8 mouse cellular contexts compared by ENCODE assay signal in genomic region chr16:43979328-43980109, GRCm38 (mm10). TPM values are rescaled to one million over a fixed set of nuclear protein-coding genes. Genes with fewer than 3 reads are reported as not detected.
DNase-seq lines count a peak whose midpoint lies in the region; ATAC-seq and TF ChIP-seq lines count a peak whose summit lies in the region.

Gene Zdhhc23, minus strand, starts transcription at chr16:43979791.

- H3K4me2 ChIP-seq in heart, embryonic 13.5 days: peak within 1 kb of the TSS; percentile 100
- H3K4me2 ChIP-seq in kidney, embryonic 16.5 days (replicated peaks; ENCODE audit: low read depth, low read length): peak within 1 kb of the TSS; percentile 100
- H3K4me2 ChIP-seq in liver, embryonic 16.5 days (ENCODE audit: low read depth, low read length): peak within 1 kb of the TSS; percentile 88
- H3K4me2 ChIP-seq in neural tube, embryonic 15.5 days: peak within 1 kb of the TSS; percentile 99

- 0 out of 2 replicates have a peak, but pooled peaks cover 3% of the 10 kb centered on the region for H3K4me1 ChIP-seq in heart, embryonic 13.5 days
- H3K4me1 ChIP-seq in kidney, embryonic 16.5 days (ENCODE audit: insufficient read depth, low read length): 0 out of 2 replicates have a peak, but pooled peaks cover 2% of the 10 kb centered on the region
- peaks cover 4% of the 10 kb centered on the region for H3K4me1 ChIP-seq in liver, embryonic 16.5 days (ENCODE audit: control insufficient read depth, low read depth, low read length)
- H3K4me1 ChIP-seq in neural tube, embryonic 15.5 days: peaks cover 9% of the 10 kb centered on the region; the same call in 1 of the 2 replicates

- WGBS in heart, embryonic 13.5 days: under 1% methylated on average over 82 of the region's 103 CpGs
- WGBS in kidney, embryonic 16.5 days: under 1% methylated on average over 69 of the region's 103 CpGs
- WGBS in liver, embryonic 16.5 days (ENCODE audit: insufficient replicate concordance): under 1% methylated on average over 88 of the region's 103 CpGs
- WGBS in neural tube, embryonic 15.5 days: under 1% methylated on average over 76 of the region's 103 CpGs

- H3K9ac ChIP-seq in heart, embryonic 13.5 days: peak within 1 kb of the TSS; percentile 82
- peak within 1 kb of the TSS; percentile 74 for H3K9ac ChIP-seq in kidney, embryonic 16.5 days (replicated peaks; ENCODE audit: low read length)
- H3K9ac ChIP-seq in liver, embryonic 16.5 days (ENCODE audit: low read depth, low read length): peak within 1 kb of the TSS; percentile 60
- H3K9ac ChIP-seq in neural tube, embryonic 15.5 days (replicated peaks): peak within 1 kb of the TSS; percentile 63

- no peaks in the 10 kb centered on the region for H3K36me3 ChIP-seq in heart, embryonic 13.5 days
- H3K36me3 ChIP-seq in kidney, embryonic 16.5 days (ENCODE audit: insufficient read depth, low read length): no peaks in the 10 kb centered on the region
- H3K36me3 ChIP-seq in liver, embryonic 16.5 days (ENCODE audit: control insufficient read depth, insufficient read depth): no peaks in the 10 kb centered on the region
- no peaks in the 10 kb centered on the region for H3K36me3 ChIP-seq in neural tube, embryonic 15.5 days

- no peaks in the 10 kb centered on the region for H3K9me3 ChIP-seq in heart, embryonic 13.5 days
- no peaks in the 10 kb centered on the region for H3K9me3 ChIP-seq in kidney, embryonic 16.5 days (ENCODE audit: low read length)
- H3K9me3 ChIP-seq in liver, embryonic 16.5 days (replicated peaks; ENCODE audit: control insufficient read depth, low read length): no peaks in the 10 kb centered on the region
- H3K9me3 ChIP-seq in neural tube, embryonic 15.5 days (replicated peaks): no peaks in the 10 kb centered on the region

- H3K27ac ChIP-seq in layer of hippocampus, adult 2 months: peak within 1 kb of the TSS; percentile 94
- H3K27ac ChIP-seq in heart, embryonic 13.5 days (replicated peaks): no peak within 1 kb of the TSS
- H3K27ac ChIP-seq in kidney, embryonic 16.5 days (ENCODE audit: low read length): no peak within 1 kb of the TSS
- H3K27ac ChIP-seq in liver, embryonic 16.5 days (ENCODE audit: low read length): no peak within 1 kb of the TSS
- H3K27ac ChIP-seq in neural tube, embryonic 15.5 days (replicated peaks): no peak within 1 kb of the TSS

- H3K4me3 ChIP-seq in layer of hippocampus, adult 2 months: peak within 1 kb of the TSS; percentile 78
- peak within 1 kb of the TSS; percentile 84 for H3K4me3 ChIP-seq in heart, embryonic 13.5 days
- peak within 1 kb of the TSS; percentile 77 for H3K4me3 ChIP-seq in kidney, embryonic 16.5 days (ENCODE audit: low read length)
- H3K4me3 ChIP-seq in liver, embryonic 16.5 days (ENCODE audit: low read depth, low read length): peak within 1 kb of the TSS; percentile 69
- H3K4me3 ChIP-seq in neural tube, embryonic 15.5 days (replicated peaks): peak within 1 kb of the TSS; percentile 75

- H3K27me3 ChIP-seq in heart, embryonic 13.5 days (replicated peaks): peaks cover 33% of the 10 kb centered on the region
- peaks cover 4% of the 10 kb centered on the region; the same call in 1 of the 2 replicates for H3K27me3 ChIP-seq in kidney, embryonic 16.5 days (ENCODE audit: insufficient read depth, low read length)
- H3K27me3 ChIP-seq in liver, embryonic 16.5 days (ENCODE audit: control insufficient read depth, insufficient read depth, low read depth, low read length): peaks cover 14% of the 10 kb centered on the region
- H3K27me3 ChIP-seq in neural tube, embryonic 15.5 days (replicated peaks): peaks cover 3% of the 10 kb centered on the region; the same call in 1 of the 2 replicates

- no peak for DNase-seq in layer of hippocampus, adult 2 months (ENCODE audit: low spot score in 2 of 2)
- DNase-seq in layer of hippocampus, adult 9-11 months: no peak
- DNase-seq in cerebellum, adult 9-11 months: peak; percentile 22
- peak; percentile 44 to 58 for DNase-seq in thymus, postnatal 10 days (ENCODE audit: low spot score in 2 of 2)

- ATAC-seq in heart, embryonic 13.5 days (ENCODE audit: extremely low read depth, insufficient number of reproducible peaks, low FRiP score, low TSS enrichment): peak; percentile 37; the same call in 1 of the 2 replicates
- peak; percentile 91 for ATAC-seq in kidney, embryonic 16.5 days (ENCODE audit: low FRiP score, low TSS enrichment)
- ATAC-seq in liver, embryonic 16.5 days (ENCODE audit: low read depth): peak; percentile 79
- peak; percentile 89 for ATAC-seq in neural tube, embryonic 15.5 days (ENCODE audit: low FRiP score)

- no peak for TF ChIP-seq CTCF in layer of hippocampus, adult 2 months (conservative IDR thresholded peaks at IDR 0.05)

RNA-seq across cellular contexts. Expression of gene Zdhhc23, which starts in this region (rescaled TPM):
- total RNA-seq in layer of hippocampus, adult 2 months (2021): 10 to 100 TPM; 43.4 to 49.1 TPM
- polyA plus RNA-seq in heart, embryonic 13.5 days (2015; fragmentation: Nextera tagmentation; extraction: Ambion mirVana): 1.2 and 1.4 TPM in 2 replicates
- 2.4 and 2.6 TPM in 2 replicates for polyA plus RNA-seq in kidney, embryonic 16.5 days (2015; fragmentation: Nextera tagmentation; extraction: Ambion mirVana)
- polyA plus RNA-seq in liver, embryonic 16.5 days (2015; fragmentation: Nextera tagmentation; extraction: Ambion mirVana): 0.31 and 0.34 TPM in 2 replicates
- polyA plus RNA-seq in neural tube, embryonic 15.5 days (2015; fragmentation: Nextera tagmentation; extraction: Ambion mirVana): 3.1 and 3.4 TPM in 2 replicates

Comparison
In these comparisons a context has a peak if more than half of its experiments do, and no peak if none do; other contexts are left out.
1. Peak in ATAC-seq, H3K4me3 ChIP-seq, H3K9ac ChIP-seq and H3K4me2 ChIP-seq in liver, embryonic 16.5 days; RNA of the gene not detected or under 1 TPM.
2. DNase-seq: peak in cerebellum, adult 9-11 months (single experiment) and thymus, postnatal 10 days (2 of 2); none in layer of hippocampus, adult 2 months (0 of 2) and layer of hippocampus, adult 9-11 months (single experiment).
3. ATAC-seq: peak in every context shown above with its lines; median percentile 91 in kidney, embryonic 16.5 days; 89 in neural tube, embryonic 15.5 days; 79 in liver, embryonic 16.5 days; 37 in heart, embryonic 13.5 days.
4. Peak in every context shown above with its lines, with median percentiles within 50 percentile points of each other: H3K4me3 ChIP-seq, H3K4me2 ChIP-seq and H3K9ac ChIP-seq.